Comparison of ENCODE assay signal across 10 mouse cellular contexts in genomic region chr11:70499566-70500475, GRCm38 (mm10). TPM values are rescaled to one million over a fixed set of nuclear protein-coding genes. Genes with fewer than 3 reads are reported as not detected.
DNase-seq lines count a peak whose midpoint lies in the region.
"Had no signal": no experiment of that assay in that cellular context is flagged by ENCODE, and none has a peak within 500 bp of the region (broad histone marks: within the 10 kb centered on the region; RNA-seq: fewer than 3 reads in every experiment).

No protein-coding gene starts in this region.

- peak; percentile 18 for DNase-seq in gastrocnemius, postnatal 10 days
- no peak for DNase-seq in gastrocnemius, postnatal 25 days
- peak; percentile 11 to 18 for DNase-seq in B cell, adult 2 months
- peak; percentile 77 for DNase-seq in adrenal gland, postnatal 25 days
- peak; percentile 20 to 51 for DNase-seq in lung, adult 18-20 months
- DNase-seq in ovary, postnatal 10 days (ENCODE audit: low spot score): no peak
- no peak for DNase-seq in layer of hippocampus, postnatal 10 days (ENCODE audit: low spot score in 2 of 2)
- no peak for DNase-seq in embryo, embryonic 11 days

RNA-seq across cellular contexts. Expression of gene Tm4sf5, which starts 5.2 kb away (rescaled TPM):
- not detected for total RNA-seq in gastrocnemius, postnatal 10 days (2021)
- total RNA-seq in gastrocnemius, postnatal 25 days (2021): not detected
- total RNA-seq in adrenal gland, postnatal 25 days (2021): not detected in 2 replicates
- not detected for total RNA-seq in layer of hippocampus, postnatal 10 days (2021)
- total RNA-seq: common myeloid progenitor, adult 5-6 weeks; layer of hippocampus, adult 8-10 months had no signal

RNA-seq across cellular contexts. Expression of gene Vmo1, which starts 14.6 kb away (rescaled TPM):
- not detected for total RNA-seq in gastrocnemius, postnatal 10 days (2021)
- total RNA-seq in gastrocnemius, postnatal 25 days (2021): not detected
- not detected in 2 replicates for total RNA-seq in adrenal gland, postnatal 25 days (2021)
- total RNA-seq in layer of hippocampus, postnatal 10 days (2021): not detected
- total RNA-seq: common myeloid progenitor, adult 5-6 weeks; layer of hippocampus, adult 8-10 months had no signal

RNA-seq across cellular contexts. Expression of gene Gltpd2, which starts 19.2 kb away (rescaled TPM):
- total RNA-seq in gastrocnemius, postnatal 10 days (2021): not detected
- not detected for total RNA-seq in gastrocnemius, postnatal 25 days (2021)
- 1.2 TPM in 1 of 2 replicates, not detected in the other for total RNA-seq in adrenal gland, postnatal 25 days (2021)
- not detected for total RNA-seq in layer of hippocampus, postnatal 10 days (2021)
- total RNA-seq: common myeloid progenitor, adult 5-6 weeks; layer of hippocampus, adult 8-10 months had no signal

RNA-seq across cellular contexts. Expression of gene Psmb6, which starts 25.3 kb away (rescaled TPM):
- 100 to 1,000 TPM; 326 to 361 TPM for total RNA-seq in gastrocnemius, postnatal 10 days (2021)
- total RNA-seq in gastrocnemius, postnatal 25 days (2021): 100 to 1,000 TPM; 242 to 248 TPM
- 254 and 270 TPM in 2 replicates for total RNA-seq in adrenal gland, postnatal 25 days (2021)
- total RNA-seq in layer of hippocampus, postnatal 10 days (2021): 100 to 1,000 TPM; 221 to 229 TPM

RNA-seq across cellular contexts. Expression of gene Gm40193, which starts 32.9 kb away (rescaled TPM):
- total RNA-seq in gastrocnemius, postnatal 10 days (2021): not detected
- total RNA-seq in gastrocnemius, postnatal 25 days (2021): not detected
- not detected in 2 replicates for total RNA-seq in adrenal gland, postnatal 25 days (2021)
- total RNA-seq in layer of hippocampus, postnatal 10 days (2021): not detected
- total RNA-seq: common myeloid progenitor, adult 5-6 weeks; layer of hippocampus, adult 8-10 months had no signal

Comparison
In these comparisons a context has a peak if more than half of its experiments do, and no peak if none do; other contexts are left out.
1. DNase-seq: peak in gastrocnemius, postnatal 10 days (single experiment), B cell, adult 2 months (2 of 2), adrenal gland, postnatal 25 days (single experiment) and lung, adult 18-20 months (2 of 2); none in gastrocnemius, postnatal 25 days (single experiment), ovary, postnatal 10 days (single experiment), layer of hippocampus, postnatal 10 days (0 of 2) and embryo, embryonic 11 days (single experiment).